Mouse (Mus musculus): ENCODE data around the gene 4930522L14Rik.
A peak's percentile ranks its signal among the peaks of the same experiment; 100 is the strongest.
"Not testable (repeated sequence)": the region's sequence is repeated elsewhere in the genome, so short reads cannot be mapped to it uniquely, and the experiment has no call there.

The 4930522L14Rik gene

GRCm38 (mm10) chr5:109751391-109752071 lies at the start of gene 4930522L14Rik:
TSS of gene 4930522L14Rik (minus strand) at chr5:109751886.
- not testable (repeated sequence) for DNase-seq (ENCODE audit: low read depth, low spot score)

DNA sequence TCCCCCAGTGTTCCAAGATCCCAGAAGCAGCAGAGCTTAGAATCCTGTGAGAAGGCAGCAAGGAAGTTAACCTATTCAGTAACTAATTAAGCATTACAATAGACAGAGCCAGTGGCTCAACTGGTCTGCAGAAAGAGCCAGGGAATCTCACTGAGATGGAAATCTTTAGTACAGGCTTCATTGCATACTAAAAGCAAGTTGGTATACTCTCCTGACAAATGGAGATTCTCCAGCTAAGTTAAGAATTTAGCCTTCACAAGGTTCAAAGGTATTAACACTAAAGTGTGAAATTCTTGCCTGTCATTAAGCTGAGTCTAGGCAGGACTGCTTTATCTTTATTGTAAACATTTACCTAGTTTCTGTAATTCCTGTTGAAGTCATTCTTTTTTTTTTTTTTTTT lies 49.8 kb upstream of the 4930522L14Rik start:
- DNase-seq (ENCODE audit: low read depth, low spot score): not testable (repeated sequence)

DNA sequence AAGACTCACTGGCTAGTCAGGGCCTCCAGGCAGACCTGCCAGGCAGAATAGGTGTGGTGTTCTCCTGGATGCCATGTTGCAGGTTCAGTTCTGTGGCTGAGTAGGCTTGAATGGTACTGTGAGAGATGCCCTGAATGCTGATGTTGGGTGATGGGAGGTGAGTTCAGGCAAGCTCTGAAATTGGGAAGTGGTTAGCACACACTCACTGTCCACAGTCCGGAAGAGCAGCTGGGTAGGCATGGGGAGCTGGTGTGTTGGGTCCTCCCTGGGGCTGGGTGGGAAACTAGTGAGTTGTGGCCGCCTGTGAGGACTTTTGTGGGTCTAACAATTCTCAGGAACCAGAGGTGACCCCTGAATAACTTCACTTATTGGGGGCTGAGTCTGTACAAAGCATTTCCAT lies 48.3 kb upstream of the 4930522L14Rik start:
- not testable (repeated sequence) for DNase-seq (ENCODE audit: low read depth, low spot score)

DNA sequence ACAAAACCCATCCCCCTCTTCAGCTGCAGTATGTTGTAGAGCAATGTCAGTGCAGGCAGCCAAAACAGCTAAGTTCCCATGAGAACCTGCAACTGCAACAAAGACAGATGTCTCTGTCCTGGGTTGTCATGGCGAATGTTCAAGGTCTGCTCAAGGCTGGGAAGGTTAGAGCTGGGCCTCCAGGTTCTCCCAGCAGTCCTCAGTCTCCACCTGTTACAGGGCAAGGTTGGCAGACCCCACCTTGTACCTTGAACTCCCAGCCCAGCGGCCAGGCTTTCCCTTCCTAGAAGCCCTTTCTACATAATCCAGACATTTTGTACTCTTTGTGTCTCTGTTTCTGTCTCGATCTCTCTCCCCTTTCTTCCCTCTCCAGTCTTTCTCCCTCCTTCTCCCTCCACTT lies 45.3 kb upstream of the 4930522L14Rik start:
- DNase-seq (ENCODE audit: low read depth, low spot score): not testable (repeated sequence)

- DNase-seq (ENCODE audit: low read depth, low spot score): peak; percentile 8
Observed at GRCm38 (mm10) chr5:109795967-109796652, 44.4 kb upstream of the 4930522L14Rik start.

- DNase-seq (ENCODE audit: low read depth, low spot score): not testable (repeated sequence)
Observed at GRCm38 (mm10) chr5:109752073-109752780, 541 bp upstream of the 4930522L14Rik start.

GRCm38 (mm10) chr5:109745081-109745480 lies 6.6 kb downstream of the 4930522L14Rik start:
- DNase-seq (ENCODE audit: low read depth, low spot score): not testable (repeated sequence)

DNA sequence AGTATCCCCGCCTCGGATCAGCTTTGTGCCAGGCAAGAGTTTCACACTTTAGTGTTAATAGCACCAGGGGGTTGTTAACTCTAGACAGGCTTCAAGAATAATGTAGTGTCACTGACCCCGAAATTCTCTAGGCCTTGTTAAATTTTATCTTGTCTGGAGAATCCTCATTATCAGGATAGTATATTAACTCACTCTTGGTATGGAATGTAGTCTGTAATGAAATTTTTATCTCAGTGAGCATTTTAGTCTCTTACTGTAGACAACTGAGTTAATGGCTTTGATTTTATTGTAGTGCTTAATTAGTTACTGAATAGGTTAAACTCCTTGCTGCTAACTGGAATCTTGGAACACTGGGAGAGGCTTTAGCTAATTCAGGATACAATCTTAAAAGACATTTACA lies 34.3 kb downstream of the 4930522L14Rik start:
- not testable (repeated sequence) for DNase-seq (ENCODE audit: low read depth, low spot score)

DNA sequence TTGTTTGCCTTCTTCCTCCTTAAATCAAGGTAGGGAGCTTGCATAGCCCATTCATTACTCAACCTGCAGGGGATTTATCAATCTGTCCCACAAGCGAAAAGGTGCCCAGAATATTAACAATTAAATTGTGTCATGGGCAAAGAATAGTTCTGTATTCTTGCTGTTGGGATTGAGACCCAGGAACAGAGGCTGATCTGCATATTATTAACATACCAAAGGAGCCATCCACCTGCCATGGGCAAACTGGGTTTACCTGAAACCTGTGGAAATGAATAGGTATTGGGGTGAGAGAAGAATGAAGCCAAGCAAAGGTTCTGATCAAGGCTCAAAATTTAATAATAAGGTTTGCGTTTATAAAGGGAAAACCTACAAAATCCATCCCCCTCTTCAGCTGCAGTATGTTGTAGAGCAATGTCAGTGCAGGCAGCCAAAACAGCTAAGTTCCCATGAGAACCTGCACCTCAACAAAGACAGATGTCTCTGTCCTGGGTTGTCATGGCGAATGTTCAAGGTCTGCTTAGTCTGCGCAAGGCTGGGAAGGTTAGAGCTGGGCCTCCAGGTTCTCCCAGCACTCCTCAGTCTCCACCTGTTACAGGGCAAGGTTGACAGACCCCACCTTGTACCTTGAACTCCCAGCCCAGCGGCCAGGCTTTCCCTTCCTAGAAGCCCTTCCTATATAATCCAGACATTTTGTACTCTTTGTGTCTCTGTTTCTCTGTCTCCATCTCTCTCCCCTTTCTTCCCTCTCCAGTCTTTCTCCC lies 60.3 kb downstream of the 4930522L14Rik start:
- not testable (repeated sequence) for DNase-seq (ENCODE audit: low read depth, low spot score)

GRCm38 (mm10) chr5:109690537-109691201 lies 61.0 kb downstream of the 4930522L14Rik start, which contains the start of gene 5430403G16Rik:
TSS of gene 5430403G16Rik (minus strand) at chr5:109691041.
- peak; percentile 58 for DNase-seq (ENCODE audit: low read depth, low spot score)

All from brain, embryonic 18.5 days (tissue).